Mouse (Mus musculus) lung, postnatal 10 days (tissue): ENCODE measurements at regions not wholly inside any gene's neighbourhood (a gene's known extent, or its start where the extent isn't known, plus 50 kb on each side); places are given as distances from the start of the nearest gene placed in this dataset.

Source experiments
- DNase-seq: peaks from one replicate; pipeline ENCODE4 v3.0.0; 2021

GRCm38 (mm10) chr19:16075512-16076086 is 57.0 kb upstream of the Gnaq start:
- DNase-seq = no peak

- DNase-seq = no peak
Measured at GRCm38 (mm10) chr19:16075026-16075425, 57.6 kb upstream of the Gnaq start.

- DNase-seq = no peak
Measured at GRCm38 (mm10) chr19:16067314-16067713, 65.3 kb upstream of the Gnaq start.

GRCm38 (mm10) chr19:16064911-16065310 is 67.7 kb upstream of the Gnaq start:
- DNase-seq = no peak

GRCm38 (mm10) chr19:16063916-16064580 is 68.6 kb upstream of the Gnaq start:
- DNase-seq = peak; percentile 88

- DNase-seq = no peak
Measured at GRCm38 (mm10) chr19:16063533-16063915, 69.1 kb upstream of the Gnaq start.

- DNase-seq = no peak
Measured at GRCm38 (mm10) chr19:16061821-16062220, 70.8 kb upstream of the Gnaq start.

GRCm38 (mm10) chr19:16059026-16059425 is 73.6 kb upstream of the Gnaq start:
- no peak for DNase-seq

- DNase-seq = no peak
Measured at GRCm38 (mm10) chr19:16050220-16051055, 65.6 kb upstream of the Cep78 start.

GRCm38 (mm10) chr19:16049646-16050045 is 64.9 kb upstream of the Cep78 start:
- no peak for DNase-seq

- DNase-seq = peak; percentile 48
Measured at GRCm38 (mm10) chr19:16046977-16047376, 62.2 kb upstream of the Cep78 start.

GRCm38 (mm10) chr19:16045261-16045660 is 60.5 kb upstream of the Cep78 start:
- DNase-seq = no peak

- no peak for DNase-seq
Measured at GRCm38 (mm10) chr19:16044169-16044568, 59.4 kb upstream of the Cep78 start.

GRCm38 (mm10) chr19:16043007-16043406 is 58.2 kb upstream of the Cep78 start:
- no peak for DNase-seq

GRCm38 (mm10) chr19:16041891-16042290 is 57.1 kb upstream of the Cep78 start:
- DNase-seq = no peak

- DNase-seq = peak; percentile 25
Measured at GRCm38 (mm10) chr19:16037806-16038205, 53.0 kb upstream of the Cep78 start.
